Mouse (Mus musculus): Measurements from ENCODE around the gene Cyp4x1.

Cyp4x1 gene

GRCm38 (mm10) chr4:115062875-115063517, 71.1 kb downstream of the Cyp4x1 start:
- in situ Hi-C loops (cut with MboI; ENCODE audit: low pct_unique_long_range_greater_than_20kb in 1 of 2, low sequenced_read_pairs in 2 of 2, unreplicated experiment in 1 of 2) = loop anchor here (5.0 to 25.0 kb wide), 4 partner anchors 156 to 874 kb away; partner anchors contain the start of genes Dmbx1 (in 2 of the 2) and Foxd2 (in 1 of the 2)

GRCm38 (mm10) chr4:115062540-115062874, 71.6 kb downstream of the Cyp4x1 start:
- in situ Hi-C loops (cut with MboI; ENCODE audit: low pct_unique_long_range_greater_than_20kb in 1 of 2, low sequenced_read_pairs in 2 of 2, unreplicated experiment in 1 of 2) = loop anchor here (5.0 to 25.0 kb wide), 4 partner anchors 155 to 875 kb away; partner anchors contain the start of genes Dmbx1 (in 2 of the 2) and Foxd2 (in 1 of the 2)

GRCm38 (mm10) chr4:115060753-115061152, 73.3 kb downstream of the Cyp4x1 start:
- in situ Hi-C loops (cut with MboI; ENCODE audit: low pct_unique_long_range_greater_than_20kb in 1 of 2, low sequenced_read_pairs in 2 of 2, unreplicated experiment in 1 of 2) = loop anchor here (5.0 to 25.0 kb wide), 4 partner anchors 153 to 877 kb away; partner anchors contain the start of genes Dmbx1 (in 2 of the 2) and Foxd2 (in 1 of the 2)

GRCm38 (mm10) chr4:115059871-115060270, 74.2 kb downstream of the Cyp4x1 start:
- in situ Hi-C loops (cut with MboI; ENCODE audit: low pct_unique_long_range_greater_than_20kb in 1 of 2, low sequenced_read_pairs in 2 of 2, unreplicated experiment in 1 of 2) = loop anchor here (5.0 to 25.0 kb wide), 5 partner anchors 153 to 877 kb away; partner anchors contain the start of genes Dmbx1 (in 2 of the 2), Foxd2 (in 1 of the 2) and Trabd2b (in 1 of the 2)

- in situ Hi-C loops (cut with MboI; ENCODE audit: low pct_unique_long_range_greater_than_20kb in 1 of 2, low sequenced_read_pairs in 2 of 2, unreplicated experiment in 1 of 2) = loop anchor here (10.0 to 25.0 kb wide), 3 partner anchors 397 to 878 kb away; partner anchors contain the start of genes Dmbx1 (in 2 of the 2) and Trabd2b (in 1 of the 2)
Observed at GRCm38 (mm10) chr4:115058871-115059590, 75.0 kb downstream of the Cyp4x1 start.

- in situ Hi-C loops (cut with MboI; ENCODE audit: low pct_unique_long_range_greater_than_20kb in 1 of 2, low sequenced_read_pairs in 2 of 2, unreplicated experiment in 1 of 2) = loop anchor here (10.0 to 25.0 kb wide), 3 partner anchors 396 to 879 kb away; partner anchors contain the start of genes Dmbx1 (in 2 of the 2) and Trabd2b (in 1 of the 2)
Observed at GRCm38 (mm10) chr4:115058317-115058761, 75.7 kb downstream of the Cyp4x1 start.

GRCm38 (mm10) chr4:115057674-115058316, 76.3 kb downstream of the Cyp4x1 start:
- in situ Hi-C loops (cut with MboI; ENCODE audit: low pct_unique_long_range_greater_than_20kb in 1 of 2, low sequenced_read_pairs in 2 of 2, unreplicated experiment in 1 of 2) = loop anchor here (10.0 to 25.0 kb wide), 3 partner anchors 395 to 880 kb away; partner anchors contain the start of genes Dmbx1 (in 2 of the 2) and Trabd2b (in 1 of the 2)

GRCm38 (mm10) chr4:115056921-115057673, 77.0 kb downstream of the Cyp4x1 start:
- in situ Hi-C loops (cut with MboI; ENCODE audit: low pct_unique_long_range_greater_than_20kb in 1 of 2, low sequenced_read_pairs in 2 of 2, unreplicated experiment in 1 of 2) = loop anchor here (10.0 to 25.0 kb wide), 3 partner anchors 395 to 880 kb away; partner anchors contain the start of genes Dmbx1 (in 2 of the 2) and Trabd2b (in 1 of the 2)

- in situ Hi-C loops (cut with MboI; ENCODE audit: low pct_unique_long_range_greater_than_20kb in 1 of 2, low sequenced_read_pairs in 2 of 2, unreplicated experiment in 1 of 2) = loop anchor here (10.0 to 25.0 kb wide), 3 partner anchors 394 to 881 kb away; partner anchors contain the start of genes Dmbx1 (in 2 of the 2) and Trabd2b (in 1 of the 2)
Observed at GRCm38 (mm10) chr4:115056371-115056920, 77.6 kb downstream of the Cyp4x1 start, which contains the start of gene Tal1. TSS of gene Tal1 (plus strand) at chr4:115056426.
